Mouse (Mus musculus): ENCODE measurements at regions not wholly inside any gene's neighbourhood (a gene's known extent, or its start where the extent isn't known, plus 50 kb on each side); places are given as distances from the start of the nearest gene placed in this dataset.

GRCm38 (mm10) chr11:65365751-65366559 is 96.2 kb upstream of the Myocd start:
- WGBS, result 71% methylated on average over 12 of the region's 12 CpGs
- H3K9ac ChIP-seq (ENCODE audit: low read depth, low read length), result no peak overlapping the region

GRCm38 (mm10) chr11:65364910-65365309 is 95.1 kb upstream of the Myocd start:
- Histone ChIP-seq H3K27ac (ENCODE audit: low read depth, low read length) (no peak overlapping the region), H3K9me3 (ENCODE audit: control insufficient read depth, low read length) (no peaks in the 10 kb centered on the region), H3K36me3 (ENCODE audit: control insufficient read depth, insufficient read depth, low read length) (no peaks in the 10 kb centered on the region), H3K4me3 (ENCODE audit: low read depth, low read length) (no peak overlapping the region), H3K9ac (ENCODE audit: low read depth, low read length) (no peak overlapping the region), H3K4me1 (replicated peaks; ENCODE audit: control insufficient read depth, insufficient read depth, low read length) (no peaks in the 10 kb centered on the region), H3K27me3 (replicated peaks; ENCODE audit: control insufficient read depth, insufficient read depth, low read length) (no peaks in the 10 kb centered on the region), H3K4me2 (no peak overlapping the region)
- ATAC-seq (replicated peaks; ENCODE audit: low FRiP score), result no peak
- DNase-seq (ENCODE audit: low spot score), result no peak
- 64% methylated on average over 3 of the region's 3 CpGs for WGBS

More at GRCm38 (mm10) chr11:65365751-65366559, 96.2 kb upstream of the Myocd start:
- Histone ChIP-seq H3K4me3 (ENCODE audit: low read depth, low read length) (no peak overlapping the region), H3K27me3 (replicated peaks; ENCODE audit: control insufficient read depth, insufficient read depth, low read length) (no peaks in the 10 kb centered on the region), H3K9me3 (ENCODE audit: control insufficient read depth, low read length) (no peaks in the 10 kb centered on the region), H3K4me1 (replicated peaks; ENCODE audit: control insufficient read depth, insufficient read depth, low read length) (no peaks in the 10 kb centered on the region), H3K27ac (ENCODE audit: low read depth, low read length) (no peak overlapping the region), H3K36me3 (ENCODE audit: control insufficient read depth, insufficient read depth, low read length) (no peaks in the 10 kb centered on the region), H3K4me2 (no peak overlapping the region)
- no peak for ATAC-seq (replicated peaks; ENCODE audit: low FRiP score)
- DNase-seq (ENCODE audit: low spot score), result no peak

- Histone ChIP-seq H3K36me3 (ENCODE audit: control insufficient read depth, insufficient read depth, low read length) (no peaks in the 10 kb centered on the region), H3K4me2 (no peak overlapping the region), H3K4me1 (replicated peaks; ENCODE audit: control insufficient read depth, insufficient read depth, low read length) (no peaks in the 10 kb centered on the region), H3K9ac (ENCODE audit: low read depth, low read length) (no peak overlapping the region), H3K9me3 (ENCODE audit: control insufficient read depth, low read length) (no peaks in the 10 kb centered on the region), H3K27ac (ENCODE audit: low read depth, low read length) (no peak overlapping the region), H3K27me3 (replicated peaks; ENCODE audit: control insufficient read depth, insufficient read depth, low read length) (no peaks in the 10 kb centered on the region), H3K4me3 (ENCODE audit: low read depth, low read length) (no peak overlapping the region)
- WGBS, result 61% methylated on average over 3 of the region's 3 CpGs
- ATAC-seq (replicated peaks; ENCODE audit: low FRiP score) (no peak), DNase-seq (ENCODE audit: low spot score) (no peak)
Observed at GRCm38 (mm10) chr11:65363846-65364245, 94.1 kb upstream of the Myocd start.

GRCm38 (mm10) chr11:65360729-65361128 is 90.9 kb upstream of the Myocd start:
- Histone ChIP-seq H3K27ac (ENCODE audit: low read depth, low read length) (no peak overlapping the region), H3K4me3 (ENCODE audit: low read depth, low read length) (no peak overlapping the region), H3K9ac (ENCODE audit: low read depth, low read length) (no peak overlapping the region), H3K4me2 (no peak overlapping the region), H3K36me3 (ENCODE audit: control insufficient read depth, insufficient read depth, low read length) (no peaks in the 10 kb centered on the region), H3K4me1 (replicated peaks; ENCODE audit: control insufficient read depth, insufficient read depth, low read length) (no peaks in the 10 kb centered on the region), H3K27me3 (replicated peaks; ENCODE audit: control insufficient read depth, insufficient read depth, low read length) (no peaks in the 10 kb centered on the region), H3K9me3 (ENCODE audit: control insufficient read depth, low read length) (no peaks in the 10 kb centered on the region)
- 72% methylated on average over 5 of the region's 5 CpGs for WGBS
- ATAC-seq (replicated peaks; ENCODE audit: low FRiP score) (no peak), DNase-seq (ENCODE audit: low spot score) (no peak)

- H3K9ac ChIP-seq (ENCODE audit: low read depth, low read length), result no peak overlapping the region
- ATAC-seq (replicated peaks; ENCODE audit: low FRiP score), result no peak
- no peaks in the 10 kb centered on the region for H3K4me1 ChIP-seq (replicated peaks; ENCODE audit: control insufficient read depth, insufficient read depth, low read length)
- no peaks in the 10 kb centered on the region for H3K27me3 ChIP-seq (replicated peaks; ENCODE audit: control insufficient read depth, insufficient read depth, low read length)
- no peaks in the 10 kb centered on the region for H3K9me3 ChIP-seq (ENCODE audit: control insufficient read depth, low read length)
- no peak overlapping the region for H3K4me3 ChIP-seq (ENCODE audit: low read depth, low read length)
- 70% methylated on average over 8 of the region's 8 CpGs for WGBS
- H3K4me2 ChIP-seq, result no peak overlapping the region
- H3K27ac ChIP-seq (ENCODE audit: low read depth, low read length), result no peak overlapping the region
- H3K36me3 ChIP-seq (ENCODE audit: control insufficient read depth, insufficient read depth, low read length), result no peaks in the 10 kb centered on the region
- no peak for DNase-seq (ENCODE audit: low spot score)
Observed at GRCm38 (mm10) chr11:65358908-65359307, 89.1 kb upstream of the Myocd start.

- DNase-seq (ENCODE audit: low spot score), result no peak
- Histone ChIP-seq H3K27me3 (replicated peaks; ENCODE audit: control insufficient read depth, insufficient read depth, low read length) (no peaks in the 10 kb centered on the region), H3K36me3 (ENCODE audit: control insufficient read depth, insufficient read depth, low read length) (no peaks in the 10 kb centered on the region), H3K9me3 (ENCODE audit: control insufficient read depth, low read length) (no peaks in the 10 kb centered on the region), H3K9ac (ENCODE audit: low read depth, low read length) (no peak overlapping the region), H3K4me2 (no peak overlapping the region), H3K4me1 (replicated peaks; ENCODE audit: control insufficient read depth, insufficient read depth, low read length) (no peaks in the 10 kb centered on the region), H3K27ac (ENCODE audit: low read depth, low read length) (no peak overlapping the region), H3K4me3 (ENCODE audit: low read depth, low read length) (no peak overlapping the region)
- ATAC-seq (replicated peaks; ENCODE audit: low FRiP score), result no peak
- 74% methylated on average over 3 of the region's 3 CpGs for WGBS
Observed at GRCm38 (mm10) chr11:65352516-65352915, 82.7 kb upstream of the Myocd start.

GRCm38 (mm10) chr11:65349013-65349412 is 79.2 kb upstream of the Myocd start:
- H3K9ac ChIP-seq (ENCODE audit: low read depth, low read length), result no peak overlapping the region
- H3K9me3 ChIP-seq (ENCODE audit: control insufficient read depth, low read length), result no peaks in the 10 kb centered on the region
- no peaks in the 10 kb centered on the region for H3K36me3 ChIP-seq (ENCODE audit: control insufficient read depth, insufficient read depth, low read length)
- DNase-seq (ENCODE audit: low spot score) (no peak), ATAC-seq (replicated peaks; ENCODE audit: low FRiP score) (no peak)
- no peaks in the 10 kb centered on the region for H3K4me1 ChIP-seq (replicated peaks; ENCODE audit: control insufficient read depth, insufficient read depth, low read length)
- no peak overlapping the region for H3K4me3 ChIP-seq (ENCODE audit: low read depth, low read length)
- no peak overlapping the region for H3K4me2 ChIP-seq
- WGBS, result 54% methylated on average over 5 of the region's 5 CpGs
- no peaks in the 10 kb centered on the region for H3K27me3 ChIP-seq (replicated peaks; ENCODE audit: control insufficient read depth, insufficient read depth, low read length)
- no peak overlapping the region for H3K27ac ChIP-seq (ENCODE audit: low read depth, low read length)

GRCm38 (mm10) chr11:65341683-65342440 is 72.1 kb upstream of the Myocd start:
- 84% methylated on average over 8 of the region's 8 CpGs for WGBS
- ATAC-seq (replicated peaks; ENCODE audit: low FRiP score), result no peak

GRCm38 (mm10) chr11:65334286-65334685 is 64.5 kb upstream of the Myocd start:
- 72% methylated on average over 5 of the region's 5 CpGs for WGBS
- H3K4me3 ChIP-seq (ENCODE audit: low read depth, low read length), result no peak overlapping the region
- no peaks in the 10 kb centered on the region for H3K9me3 ChIP-seq (ENCODE audit: control insufficient read depth, low read length)
- ATAC-seq (replicated peaks; ENCODE audit: low FRiP score), result no peak
- no peaks in the 10 kb centered on the region for H3K27me3 ChIP-seq (replicated peaks; ENCODE audit: control insufficient read depth, insufficient read depth, low read length)
- H3K36me3 ChIP-seq (ENCODE audit: control insufficient read depth, insufficient read depth, low read length), result no peaks in the 10 kb centered on the region
- no peak overlapping the region for H3K27ac ChIP-seq (ENCODE audit: low read depth, low read length)
- no peak for DNase-seq (ENCODE audit: low spot score)
- no peak overlapping the region for H3K4me2 ChIP-seq
- H3K4me1 ChIP-seq (replicated peaks; ENCODE audit: control insufficient read depth, insufficient read depth, low read length), result no peaks in the 10 kb centered on the region
- no peak overlapping the region for H3K9ac ChIP-seq (ENCODE audit: low read depth, low read length)

More at GRCm38 (mm10) chr11:65341683-65342440, 72.1 kb upstream of the Myocd start:
- no peak overlapping the region for H3K4me2 ChIP-seq
- H3K9me3 ChIP-seq (ENCODE audit: control insufficient read depth, low read length), result no peaks in the 10 kb centered on the region
- H3K4me1 ChIP-seq (replicated peaks; ENCODE audit: control insufficient read depth, insufficient read depth, low read length), result no peaks in the 10 kb centered on the region
- H3K27me3 ChIP-seq (replicated peaks; ENCODE audit: control insufficient read depth, insufficient read depth, low read length), result no peaks in the 10 kb centered on the region
- no peaks in the 10 kb centered on the region for H3K36me3 ChIP-seq (ENCODE audit: control insufficient read depth, insufficient read depth, low read length)
- no peak for DNase-seq (ENCODE audit: low spot score)
- H3K9ac ChIP-seq (ENCODE audit: low read depth, low read length), result no peak overlapping the region
- no peak overlapping the region for H3K4me3 ChIP-seq (ENCODE audit: low read depth, low read length)
- no peak overlapping the region for H3K27ac ChIP-seq (ENCODE audit: low read depth, low read length)
